Mouse (Mus musculus): Measurements from ENCODE around the gene Adat3. TPM values are rescaled to one million over a fixed set of nuclear protein-coding genes. Genes with fewer than 3 reads are reported as not detected.
A peak's percentile ranks its signal among the peaks of the same experiment; 100 is the strongest.

Gene Adat3
- polyA plus RNA-seq, 1 experiment from 2014 or later, result 7.6 TPM

- peak overlapping the region; percentile 59 for H3K9ac ChIP-seq
- peak overlapping the region; percentile 28 for H3K4me3 ChIP-seq
- peaks cover 20% of the 10 kb centered on the region for H3K36me3 ChIP-seq
- H3K4me2 ChIP-seq (replicated peaks), result peak overlapping the region; percentile 61
- no peaks in the 10 kb centered on the region for H3K27me3 ChIP-seq
- H3K9me3 ChIP-seq, result no peaks in the 10 kb centered on the region
- 15% methylated on average over 30 of the region's 30 CpGs for WGBS
- peak overlapping the region; percentile 69 for H3K27ac ChIP-seq
- peaks cover 72% of the 10 kb centered on the region for H3K4me1 ChIP-seq
- ATAC-seq (ENCODE audit: low FRiP score, low read depth), result peak; percentile 26; the same call in 1 of the 2 replicates
Observed at GRCm38 (mm10) chr10:80570871-80571836, 31.5 kb upstream of the Adat3 start.

- WGBS, result 88% methylated on average over 2 of the region's 2 CpGs
- H3K4me2 ChIP-seq (replicated peaks), result no peak overlapping the region
- peaks cover 16% of the 10 kb centered on the region for H3K36me3 ChIP-seq
- H3K9ac ChIP-seq, result no peak overlapping the region
- no peak for ATAC-seq (ENCODE audit: low FRiP score, low read depth)
- no peaks in the 10 kb centered on the region for H3K9me3 ChIP-seq
- H3K27me3 ChIP-seq, result no peaks in the 10 kb centered on the region
- no peak overlapping the region for H3K27ac ChIP-seq
- H3K4me3 ChIP-seq, result no peak overlapping the region
- H3K4me1 ChIP-seq, result peaks cover 67% of the 10 kb centered on the region
Observed at GRCm38 (mm10) chr10:80572477-80572876, 30.2 kb upstream of the Adat3 start.

- H3K27ac ChIP-seq, result no peak overlapping the region
- ATAC-seq (ENCODE audit: low FRiP score, low read depth), result no peak
- H3K9ac ChIP-seq, result 0 out of 2 replicates have a peak overlapping the region, but pooled peaks have one; percentile 39
- no peak overlapping the region for H3K4me3 ChIP-seq
- H3K9me3 ChIP-seq, result no peaks in the 10 kb centered on the region
- H3K36me3 ChIP-seq, result peaks cover 1% of the 10 kb centered on the region
- WGBS, result 68% methylated on average over 9 of the region's 9 CpGs
- H3K4me2 ChIP-seq (replicated peaks), result no peak overlapping the region; the same call in 1 of the 2 replicates
- H3K4me1 ChIP-seq, result peaks cover 75% of the 10 kb centered on the region
- H3K27me3 ChIP-seq, result no peaks in the 10 kb centered on the region
Observed at GRCm38 (mm10) chr10:80573944-80574343, 28.7 kb upstream of the Adat3 start.

GRCm38 (mm10) chr10:80574896-80575295 lies 27.8 kb upstream of the Adat3 start:
- 0 out of 2 replicates have a peak overlapping the region, but pooled peaks have one; percentile 83 for H3K4me3 ChIP-seq
- H3K36me3 ChIP-seq, result no peaks in the 10 kb centered on the region; the same call in 1 of the 2 replicates
- no peak for ATAC-seq (ENCODE audit: low FRiP score, low read depth)
- no peaks in the 10 kb centered on the region for H3K27me3 ChIP-seq
- H3K9ac ChIP-seq, result no peak overlapping the region
- no peak overlapping the region for H3K27ac ChIP-seq
- 79% methylated on average over 3 of the region's 3 CpGs for WGBS
- no peaks in the 10 kb centered on the region for H3K9me3 ChIP-seq
- H3K4me2 ChIP-seq (replicated peaks), result peak overlapping the region; percentile 91
- peaks cover 72% of the 10 kb centered on the region for H3K4me1 ChIP-seq

GRCm38 (mm10) chr10:80575925-80576324 lies 26.8 kb upstream of the Adat3 start:
- WGBS, result 13% methylated on average over 17 of the region's 17 CpGs
- Histone ChIP-seq H3K27me3 (no peaks in the 10 kb centered on the region), H3K4me3 (peak overlapping the region; percentile 83), H3K36me3 (no peaks in the 10 kb centered on the region; the same call in 1 of the 2 replicates), H3K9ac (peak overlapping the region; percentile 89), H3K27ac (no peak overlapping the region), H3K4me2 (replicated peaks) (peak overlapping the region; percentile 91), H3K4me1 (peaks cover 62% of the 10 kb centered on the region), H3K9me3 (no peaks in the 10 kb centered on the region)
- no peak for ATAC-seq (ENCODE audit: low FRiP score, low read depth)

GRCm38 (mm10) chr10:80576351-80577194 lies 26.1 kb upstream of the Adat3 start:
- no peak for ATAC-seq (ENCODE audit: low FRiP score, low read depth)
- WGBS, result under 1% methylated on average over 95 of the region's 96 CpGs
- H3K4me1 ChIP-seq, result peaks cover 56% of the 10 kb centered on the region

GRCm38 (mm10) chr10:80577195-80578130 lies 25.2 kb upstream of the Adat3 start, which contains the start of gene Klf16:
Gene Klf16, minus strand, starts transcription at chr10:80577321.
- peak within 1 kb of the TSS; percentile 83 for H3K4me3 ChIP-seq
- no peaks in the 10 kb centered on the region for H3K9me3 ChIP-seq
- peak; percentile 87 for ATAC-seq (ENCODE audit: low FRiP score, low read depth)
- peaks cover 13% of the 10 kb centered on the region for H3K36me3 ChIP-seq
- H3K4me1 ChIP-seq, result peaks cover 47% of the 10 kb centered on the region
- H3K27me3 ChIP-seq, result no peaks in the 10 kb centered on the region
- H3K9ac ChIP-seq, result peak within 1 kb of the TSS; percentile 89
- peak within 1 kb of the TSS; percentile 89 for H3K27ac ChIP-seq
- H3K4me2 ChIP-seq (replicated peaks), result peak within 1 kb of the TSS; percentile 91
- under 1% methylated on average over 60 of the region's 97 CpGs for WGBS

More at GRCm38 (mm10) chr10:80576351-80577194, 26.1 kb upstream of the Adat3 start:
- Histone ChIP-seq H3K4me2 (replicated peaks) (peak overlapping the region; percentile 91), H3K36me3 (peaks cover 5% of the 10 kb centered on the region), H3K27ac (peak overlapping the region; percentile 85), H3K4me3 (peak overlapping the region; percentile 83), H3K9ac (peak overlapping the region; percentile 89), H3K27me3 (no peaks in the 10 kb centered on the region), H3K9me3 (no peaks in the 10 kb centered on the region)

GRCm38 (mm10) chr10:80578131-80578750 lies 24.4 kb upstream of the Adat3 start:
- under 1% methylated on average over 29 of the region's 29 CpGs for WGBS
- no peak for ATAC-seq (ENCODE audit: low FRiP score, low read depth)
- Histone ChIP-seq H3K9me3 (no peaks in the 10 kb centered on the region), H3K4me2 (replicated peaks) (peak overlapping the region; percentile 91), H3K27me3 (no peaks in the 10 kb centered on the region), H3K36me3 (peaks cover 18% of the 10 kb centered on the region), H3K4me3 (peak overlapping the region; percentile 83), H3K27ac (peak overlapping the region; percentile 89), H3K9ac (peak overlapping the region; percentile 61), H3K4me1 (peaks cover 42% of the 10 kb centered on the region)

- Histone ChIP-seq H3K27ac (peak overlapping the region; percentile 89), H3K9me3 (no peaks in the 10 kb centered on the region), H3K4me1 (peaks cover 35% of the 10 kb centered on the region), H3K27me3 (no peaks in the 10 kb centered on the region), H3K36me3 (peaks cover 25% of the 10 kb centered on the region), H3K4me3 (peak overlapping the region; percentile 83), H3K4me2 (replicated peaks) (peak overlapping the region; percentile 91), H3K9ac (peak overlapping the region; percentile 61)
- no peak for ATAC-seq (ENCODE audit: low FRiP score, low read depth)
- WGBS, result 8% methylated on average over 8 of the region's 8 CpGs
Observed at GRCm38 (mm10) chr10:80578911-80579310, 23.8 kb upstream of the Adat3 start.

GRCm38 (mm10) chr10:80583047-80583446 lies 19.6 kb upstream of the Adat3 start:
- Histone ChIP-seq H3K4me1 (peaks cover 25% of the 10 kb centered on the region), H3K27ac (no peak overlapping the region), H3K9me3 (no peaks in the 10 kb centered on the region), H3K27me3 (no peaks in the 10 kb centered on the region), H3K4me3 (no peak overlapping the region), H3K4me2 (replicated peaks) (no peak overlapping the region), H3K9ac (no peak overlapping the region), H3K36me3 (peaks cover 52% of the 10 kb centered on the region)
- WGBS, result 83% methylated on average over 5 of the region's 5 CpGs
- no peak for ATAC-seq (ENCODE audit: low FRiP score, low read depth)

Data from limb, embryonic 13.5 days (tissue).